Mouse (Mus musculus): Measurements from ENCODE around the gene Csf1. TPM values are rescaled to one million over a fixed set of nuclear protein-coding genes. Genes with fewer than 3 reads are reported as not detected.

The Csf1 gene
- polyA plus RNA-seq, 1 experiment: 8.5 TPM

GRCm38 (mm10) chr3:107781304-107781703 lies 21.0 kb upstream of the Csf1 start:
- TF ChIP-seq POLR2A (IDR thresholded peaks at IDR 0.05; ENCODE audit: borderline replicate concordance, extremely low read depth, insufficient read depth, insufficient read length, poor library complexity, severe bottlenecking) (no peak), CTCF (IDR thresholded peaks at IDR 0.05; ENCODE audit: borderline replicate concordance, extremely low read depth, insufficient read depth, insufficient read length) (no peak)
- DNase-seq (ENCODE audit: low read depth): no peak

DNA sequence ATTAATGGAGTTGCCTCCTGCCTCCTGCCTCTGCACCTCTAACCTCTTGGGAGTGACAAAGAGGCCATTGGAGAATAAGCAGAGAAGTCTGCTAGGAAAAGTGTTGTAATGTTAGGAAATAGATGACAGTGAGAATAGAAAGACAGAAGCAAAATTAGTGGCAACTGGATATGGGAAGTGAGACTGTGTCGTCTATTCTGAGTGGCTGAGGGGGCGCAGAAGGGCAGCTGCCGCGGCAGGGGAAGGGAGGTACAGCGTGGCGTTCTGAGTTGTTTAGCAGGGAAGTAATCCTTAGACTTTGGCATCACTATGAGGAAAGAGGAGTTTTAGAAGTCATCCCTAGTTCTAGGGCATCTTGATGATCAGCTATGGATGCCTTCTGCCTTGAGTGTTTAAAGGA lies 17.7 kb upstream of the Csf1 start:
- DNase-seq (ENCODE audit: low read depth): no peak
- TF ChIP-seq CTCF (IDR thresholded peaks at IDR 0.05; ENCODE audit: borderline replicate concordance, extremely low read depth, insufficient read depth, insufficient read length) (no peak), POLR2A (IDR thresholded peaks at IDR 0.05; ENCODE audit: borderline replicate concordance, extremely low read depth, insufficient read depth, insufficient read length, poor library complexity, severe bottlenecking) (no peak)

DNA sequence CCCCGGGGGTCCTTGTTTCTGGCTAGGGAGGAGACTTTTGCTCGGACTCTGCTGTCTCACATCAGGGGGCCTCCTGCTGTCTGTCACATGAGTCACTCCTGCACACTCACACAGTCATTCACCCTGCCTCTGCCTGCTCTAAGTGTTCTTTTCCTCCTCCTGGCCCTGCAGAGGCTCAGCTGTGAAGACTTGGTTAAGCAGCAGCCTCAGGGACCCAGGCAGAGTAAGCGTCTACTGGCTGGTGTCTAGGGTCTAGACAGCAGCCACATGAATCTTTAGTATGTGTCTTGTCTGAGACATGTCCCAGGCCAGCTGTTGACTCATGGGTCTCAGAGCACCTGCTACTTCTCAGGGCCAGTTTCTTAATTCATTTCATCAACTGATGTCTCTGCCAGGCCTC lies 16.0 kb upstream of the Csf1 start:
- TF ChIP-seq POLR2A (IDR thresholded peaks at IDR 0.05; ENCODE audit: borderline replicate concordance, extremely low read depth, insufficient read depth, insufficient read length, poor library complexity, severe bottlenecking) (no peak), CTCF (IDR thresholded peaks at IDR 0.05; ENCODE audit: borderline replicate concordance, extremely low read depth, insufficient read depth, insufficient read length) (no peak)
- no peak for DNase-seq (ENCODE audit: low read depth)

DNA sequence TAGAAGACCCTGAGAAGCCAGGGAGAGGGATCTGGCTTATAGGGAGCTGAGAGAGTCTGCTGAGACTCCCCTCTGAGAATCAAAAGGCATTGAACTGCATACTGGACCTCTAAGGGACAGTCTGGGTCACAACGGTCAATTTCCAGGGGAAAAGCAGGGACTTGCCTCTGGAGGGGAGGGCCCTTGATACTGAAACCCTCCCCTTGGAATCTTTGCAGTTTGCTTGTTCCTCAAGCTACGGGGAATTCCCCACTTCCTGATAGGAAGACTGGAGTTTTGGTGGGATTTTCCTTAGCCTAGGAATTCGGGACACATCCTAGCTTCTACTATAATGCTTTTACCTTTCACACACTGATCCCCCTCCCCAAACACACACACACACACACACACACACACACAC lies 15.5 kb upstream of the Csf1 start:
- DNase-seq (ENCODE audit: low read depth): no peak
- TF ChIP-seq POLR2A (IDR thresholded peaks at IDR 0.05; ENCODE audit: borderline replicate concordance, extremely low read depth, insufficient read depth, insufficient read length, poor library complexity, severe bottlenecking): no peak
- no peak for TF ChIP-seq CTCF (IDR thresholded peaks at IDR 0.05; ENCODE audit: borderline replicate concordance, extremely low read depth, insufficient read depth, insufficient read length)

- TF ChIP-seq CTCF (IDR thresholded peaks at IDR 0.05; ENCODE audit: borderline replicate concordance, extremely low read depth, insufficient read depth, insufficient read length) (no peak), POLR2A (IDR thresholded peaks at IDR 0.05; ENCODE audit: borderline replicate concordance, extremely low read depth, insufficient read depth, insufficient read length, poor library complexity, severe bottlenecking) (no peak)
- no peak for DNase-seq (ENCODE audit: low read depth)
These were observed 14.8 kb upstream of the Csf1 start for GRCm38 (mm10) chr3:107775056-107775455.

DNA sequence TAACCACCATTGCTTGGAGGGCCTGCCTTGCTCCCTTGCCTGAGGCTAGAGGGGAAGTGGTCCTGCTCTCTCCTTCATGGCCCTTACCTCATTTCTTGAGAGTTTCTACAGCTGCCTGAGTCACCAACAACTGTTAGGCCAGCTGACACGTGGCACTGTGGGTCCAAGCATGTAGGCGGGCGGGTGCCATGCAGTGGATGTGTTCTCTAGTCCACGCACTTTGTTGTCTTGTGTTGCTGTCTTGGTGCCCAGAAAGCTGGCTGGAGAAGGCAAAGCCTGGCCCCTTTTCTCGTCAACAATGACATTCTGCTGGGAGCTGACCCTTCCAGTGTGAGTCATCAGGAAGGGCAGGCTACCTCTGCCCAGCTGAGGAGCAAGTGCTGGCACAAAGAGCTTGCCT lies 12.6 kb upstream of the Csf1 start:
- no peak for TF ChIP-seq POLR2A (IDR thresholded peaks at IDR 0.05; ENCODE audit: borderline replicate concordance, extremely low read depth, insufficient read depth, insufficient read length, poor library complexity, severe bottlenecking)
- TF ChIP-seq CTCF (IDR thresholded peaks at IDR 0.05; ENCODE audit: borderline replicate concordance, extremely low read depth, insufficient read depth, insufficient read length): no peak
- no peak for DNase-seq (ENCODE audit: low read depth)

GRCm38 (mm10) chr3:107769692-107770091 lies 9.4 kb upstream of the Csf1 start:
- TF ChIP-seq CTCF (IDR thresholded peaks at IDR 0.05; ENCODE audit: borderline replicate concordance, extremely low read depth, insufficient read depth, insufficient read length): no peak
- no peak for TF ChIP-seq POLR2A (IDR thresholded peaks at IDR 0.05; ENCODE audit: borderline replicate concordance, extremely low read depth, insufficient read depth, insufficient read length, poor library complexity, severe bottlenecking)
- no peak for DNase-seq (ENCODE audit: low read depth)

DNA sequence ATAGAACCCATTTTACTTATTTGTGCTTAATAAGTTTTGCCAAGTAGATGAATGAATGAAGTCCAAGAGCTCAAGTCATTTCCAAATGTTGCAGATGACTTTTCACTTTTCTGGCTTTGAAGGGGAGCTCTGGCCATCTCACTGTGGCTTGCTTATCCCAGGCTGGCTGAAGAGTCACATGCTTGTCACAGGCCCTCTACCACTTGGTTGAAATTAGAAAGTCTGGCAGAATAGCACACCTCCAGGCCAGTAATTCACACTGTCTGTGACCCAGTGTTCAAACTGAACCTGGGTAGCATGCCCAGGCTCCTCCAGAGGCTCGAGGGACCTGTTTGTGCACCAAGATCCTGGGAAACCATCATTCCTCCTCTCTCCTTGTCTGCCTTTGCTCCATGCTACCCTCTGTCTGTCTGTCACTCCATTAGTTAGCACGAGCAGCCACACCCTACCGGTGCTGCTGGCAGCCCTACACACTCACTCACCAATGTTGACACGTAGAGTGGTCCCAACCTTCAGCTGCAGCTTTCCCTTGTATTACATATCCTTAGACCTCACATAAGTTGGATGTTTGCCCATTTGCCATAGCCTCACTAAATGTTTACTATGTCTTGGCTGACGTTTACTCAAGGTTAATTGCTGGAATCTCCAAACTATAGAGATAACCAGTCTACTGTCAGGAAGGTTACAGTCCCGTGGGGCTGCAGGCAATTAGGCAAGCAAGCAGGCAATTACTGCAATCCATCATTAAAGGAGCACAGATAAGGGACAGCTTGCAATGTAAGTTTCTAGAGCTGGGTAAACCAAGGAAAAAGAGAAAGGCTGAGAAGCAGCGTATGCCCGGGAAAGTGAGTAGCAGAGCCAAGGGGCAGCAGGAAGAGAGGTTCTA lies 8.1 kb upstream of the Csf1 start:
- DNase-seq (ENCODE audit: low read depth): peak; percentile 31
- no peak for TF ChIP-seq CTCF (IDR thresholded peaks at IDR 0.05; ENCODE audit: borderline replicate concordance, extremely low read depth, insufficient read depth, insufficient read length)

DNA sequence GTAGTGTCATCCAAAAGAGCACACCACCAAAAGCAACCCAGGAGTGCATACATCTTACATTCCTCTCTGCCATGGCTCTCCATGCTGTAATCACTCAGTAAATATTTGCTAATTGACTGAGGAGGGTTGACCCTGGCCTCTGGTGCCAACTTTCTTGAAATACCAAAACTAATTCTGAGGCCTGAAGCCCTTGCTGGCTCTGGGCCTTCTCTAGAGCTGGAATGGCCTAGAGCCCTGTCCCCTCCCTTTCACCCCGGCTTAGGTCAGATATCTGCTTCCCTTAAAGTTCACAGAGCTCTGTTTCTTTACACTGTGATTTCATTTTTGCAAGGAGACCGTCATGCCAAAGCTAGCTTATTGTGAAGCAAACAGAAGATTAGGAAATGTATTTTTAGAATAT lies 6.5 kb upstream of the Csf1 start:
- no peak for DNase-seq (ENCODE audit: low read depth)
- no peak for TF ChIP-seq CTCF (IDR thresholded peaks at IDR 0.05; ENCODE audit: borderline replicate concordance, extremely low read depth, insufficient read depth, insufficient read length)
- TF ChIP-seq POLR2A (IDR thresholded peaks at IDR 0.05; ENCODE audit: borderline replicate concordance, extremely low read depth, insufficient read depth, insufficient read length, poor library complexity, severe bottlenecking): no peak

DNA sequence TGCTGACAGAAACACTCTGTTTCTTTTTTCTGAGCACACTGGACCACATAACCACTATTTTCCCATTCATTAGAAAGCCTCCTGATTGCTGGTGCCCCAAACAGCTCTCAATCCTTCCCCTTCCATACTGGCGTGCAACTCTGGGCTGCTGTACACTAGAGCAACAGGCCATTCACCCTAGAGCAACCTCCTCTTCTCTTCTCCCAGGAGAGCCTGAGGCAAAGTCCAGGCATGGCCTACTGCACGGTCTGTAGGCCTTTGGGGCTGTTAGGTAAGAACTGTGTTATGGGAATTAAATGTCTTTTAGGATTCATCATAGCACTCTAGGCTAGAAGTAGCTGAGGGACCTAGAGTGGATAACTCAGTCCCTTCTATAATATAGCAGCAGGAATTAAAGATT lies 5.7 kb upstream of the Csf1 start:
- DNase-seq (ENCODE audit: low read depth): no peak
- no peak for TF ChIP-seq CTCF (IDR thresholded peaks at IDR 0.05; ENCODE audit: borderline replicate concordance, extremely low read depth, insufficient read depth, insufficient read length)
- no peak for TF ChIP-seq POLR2A (IDR thresholded peaks at IDR 0.05; ENCODE audit: borderline replicate concordance, extremely low read depth, insufficient read depth, insufficient read length, poor library complexity, severe bottlenecking)

- TF ChIP-seq CTCF (IDR thresholded peaks at IDR 0.05; ENCODE audit: borderline replicate concordance, extremely low read depth, insufficient read depth, insufficient read length): no peak
- TF ChIP-seq POLR2A (IDR thresholded peaks at IDR 0.05; ENCODE audit: borderline replicate concordance, extremely low read depth, insufficient read depth, insufficient read length, poor library complexity, severe bottlenecking): no peak
These were observed 3.3 kb upstream of the Csf1 start for GRCm38 (mm10) chr3:107763552-107763951.

GRCm38 (mm10) chr3:107761446-107761845 lies 1.2 kb upstream of the Csf1 start:
- no peak for TF ChIP-seq POLR2A (IDR thresholded peaks at IDR 0.05; ENCODE audit: borderline replicate concordance, extremely low read depth, insufficient read depth, insufficient read length, poor library complexity, severe bottlenecking)
- TF ChIP-seq CTCF (IDR thresholded peaks at IDR 0.05; ENCODE audit: borderline replicate concordance, extremely low read depth, insufficient read depth, insufficient read length): no peak
- DNase-seq (ENCODE audit: low read depth): no peak

More at GRCm38 (mm10) chr3:107763552-107763951, 3.3 kb upstream of the Csf1 start:
- DNase-seq (ENCODE audit: low read depth): no peak
